Mouse (Mus musculus) liver, postnatal 0 days (tissue): ENCODE measurements around the gene Ino80b.

Experiments
- CTCF ChIP-seq: sonication (generic); IDR thresholded peaks from 2 replicates; pipeline ENCODE4 v1.5.1; 2016; ENCODE audit warnings: antibody characterized with exemption, low read depth
- EP300 ChIP-seq: IDR thresholded peaks from 2 replicates; pipeline ENCODE4 v1.6.1; 2016; ENCODE audit warnings: antibody characterized with exemption, low read depth, mild to moderate bottlenecking

GRCm38 (mm10) chr6:83078324-83078858 lies 46.8 kb downstream of the Ino80b start:
- peak; percentile 74 for TF ChIP-seq CTCF
- no peak for TF ChIP-seq EP300
